Mouse (Mus musculus) MEL (cell line): ENCODE results near the gene Cltb.

Experiments used
- CTCF ChIP-seq, 3 experiments: IDR thresholded peaks in 2 of 3; conservative IDR thresholded peaks in 1 of 3; 2 replicates each; pipeline ENCODE4 v1.5.1; 2011 to 2012; ENCODE audit warnings: low read length in 3 of 3, low read depth in 2 of 3, mild to moderate bottlenecking in 2 of 3, improper control_type of control experiment in 1 of 3, inconsistent platforms in 1 of 3, mixed read lengths in 1 of 3, moderate library complexity in 1 of 3; ENCODE audit not compliant: control insufficient read depth in 1 of 3, insufficient read depth in 1 of 3, poor library complexity in 1 of 3, severe bottlenecking in 1 of 3
- E2F4 ChIP-seq: IDR thresholded peaks from 2 replicates; pipeline ENCODE4 v1.6.1; 2011; ENCODE audit warnings: low read depth, low read length, improper control_type of control experiment, borderline replicate concordance
- ETS1 ChIP-seq: IDR thresholded peaks from 2 replicates; pipeline ENCODE4 v1.6.1; 2012; ENCODE audit warnings: low read depth, mild to moderate bottlenecking, inconsistent platforms, low read length, improper control_type of control experiment, moderate library complexity
- GATA1 ChIP-seq: IDR thresholded peaks from 2 replicates; pipeline ENCODE4 v1.6.1; 2011; ENCODE audit warnings: low read depth, low read length, improper control_type of control experiment
- MAFK ChIP-seq: IDR thresholded peaks from 2 replicates; pipeline ENCODE4 v1.6.1; 2011; ENCODE audit warnings: low read depth, mild to moderate bottlenecking, low read length, improper control_type of control experiment, borderline replicate concordance
- NELFE ChIP-seq: IDR thresholded peaks from 2 replicates; pipeline ENCODE4 v1.6.1; 2011; ENCODE audit warnings: low read depth, low read length, improper control_type of control experiment

DNA sequence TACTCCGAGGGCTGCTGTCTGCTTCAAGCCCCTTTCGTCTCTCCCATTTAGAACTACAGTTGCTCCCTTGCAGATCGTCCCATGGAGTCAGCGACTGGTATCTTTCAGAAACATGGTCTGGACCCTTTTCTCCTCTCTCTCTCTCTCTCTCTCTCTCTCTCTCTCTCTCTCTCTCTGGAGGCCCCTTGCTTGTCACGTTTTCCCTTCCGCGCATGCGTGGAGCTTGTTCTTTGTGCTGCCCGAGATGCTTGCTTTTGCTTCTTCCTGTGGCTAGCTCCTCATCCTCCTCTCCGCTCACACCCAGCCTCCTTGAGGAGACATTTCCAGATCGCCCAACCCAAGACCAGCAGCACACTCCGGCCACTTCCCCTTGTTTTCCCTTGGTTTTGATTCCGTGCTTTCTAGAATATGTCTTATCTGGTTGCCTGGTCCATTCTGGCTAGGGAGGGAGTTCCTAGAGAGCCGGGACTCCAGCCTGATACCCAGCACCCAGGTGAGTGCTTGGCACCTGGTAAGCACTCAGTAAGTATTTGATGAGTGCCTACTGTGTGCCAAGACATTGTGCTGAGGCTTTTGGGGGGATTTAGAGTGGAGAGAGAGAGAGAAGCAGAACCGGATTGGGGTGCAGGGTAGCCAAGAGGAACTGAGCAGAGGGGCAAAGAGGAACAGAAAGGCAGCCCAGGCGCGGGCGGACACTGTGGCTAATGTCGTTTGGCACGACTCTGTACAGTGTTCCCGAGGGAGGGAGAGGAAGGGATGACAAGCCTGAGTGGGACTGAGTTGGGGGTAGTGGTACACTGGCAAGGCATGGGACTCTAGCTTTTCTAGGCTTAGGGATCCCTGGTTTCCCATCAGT lies 33.3 kb downstream of the Cltb start:
- TF ChIP-seq E2F4 (no peak), CTCF (IDR thresholded peaks at IDR 0.05 in 2 of 3, conservative IDR thresholded peaks at IDR 0.05 in 1 of 3; ENCODE audit: control insufficient read depth in 1 of 3, insufficient read depth in 1 of 3, low read depth in 2 of 3, low read length in 3 of 3, poor library complexity in 1 of 3, severe bottlenecking in 1 of 3) (no peak), NELFE (no peak), ETS1 (no peak), MAFK (no peak), GATA1 (no peak)
